Mouse (Mus musculus) thymus, postnatal 14 days (tissue): Measurements from ENCODE around the gene Atxn1.

Experiments used
- DNase-seq: peaks from one replicate; pipeline ENCODE4 v3.0.0; 2021

Gene Atxn1

DNA sequence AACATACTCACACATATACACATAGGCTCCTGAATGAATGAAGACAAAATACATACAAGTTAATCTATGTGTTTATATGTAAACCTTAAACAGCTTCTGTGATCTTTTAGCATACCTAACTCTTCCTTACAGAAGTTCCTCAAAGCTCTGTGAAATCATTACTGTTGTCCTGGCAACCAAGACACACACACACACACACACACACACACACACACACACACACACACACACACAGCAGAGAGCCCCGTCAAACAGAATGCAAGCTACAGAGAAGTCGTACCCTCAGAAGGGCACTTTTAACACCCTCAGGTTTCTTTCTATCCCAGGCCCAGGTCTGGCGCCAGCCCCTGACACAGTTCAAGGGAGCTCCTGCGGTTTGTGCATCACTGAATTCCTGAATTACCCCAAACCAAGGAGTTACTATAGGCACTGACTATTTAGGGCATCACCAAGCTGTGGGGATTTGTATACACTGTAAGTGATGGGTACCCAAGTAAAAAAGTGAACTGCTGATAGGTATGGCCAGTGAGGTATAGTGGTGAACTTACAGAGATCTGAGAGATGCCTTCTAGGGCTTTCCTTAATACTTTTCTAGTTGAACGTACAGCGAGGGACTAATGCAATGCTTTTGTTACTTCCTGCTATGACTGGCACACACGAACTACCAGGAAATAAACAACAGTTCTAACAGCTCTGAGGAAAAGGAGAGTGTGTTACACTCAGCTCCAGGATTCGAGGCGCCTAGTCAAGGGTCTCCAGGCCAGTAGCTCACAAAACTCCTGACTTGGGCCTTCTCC lies 75.7 kb downstream of the Atxn1 start:
- DNase-seq, result no peak

DNA sequence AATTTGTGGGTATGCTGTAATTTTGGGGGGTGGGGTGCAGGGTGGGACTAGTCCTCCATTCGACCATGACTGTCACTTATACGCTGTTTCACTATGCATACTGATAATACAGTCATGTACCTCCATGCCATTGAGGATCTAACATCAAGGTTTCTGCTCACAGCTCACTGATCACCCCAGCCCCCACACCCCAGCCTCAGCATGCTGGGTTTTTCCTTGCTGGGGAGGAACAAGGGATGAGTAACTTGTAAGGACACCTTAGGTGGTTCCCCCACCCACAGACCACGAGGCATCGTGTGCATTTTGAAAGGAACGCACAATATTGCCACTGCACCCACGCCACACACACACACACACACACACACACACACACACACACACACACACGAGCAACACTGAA lies 79.9 kb downstream of the Atxn1 start:
- peak; percentile 39 for DNase-seq

DNA sequence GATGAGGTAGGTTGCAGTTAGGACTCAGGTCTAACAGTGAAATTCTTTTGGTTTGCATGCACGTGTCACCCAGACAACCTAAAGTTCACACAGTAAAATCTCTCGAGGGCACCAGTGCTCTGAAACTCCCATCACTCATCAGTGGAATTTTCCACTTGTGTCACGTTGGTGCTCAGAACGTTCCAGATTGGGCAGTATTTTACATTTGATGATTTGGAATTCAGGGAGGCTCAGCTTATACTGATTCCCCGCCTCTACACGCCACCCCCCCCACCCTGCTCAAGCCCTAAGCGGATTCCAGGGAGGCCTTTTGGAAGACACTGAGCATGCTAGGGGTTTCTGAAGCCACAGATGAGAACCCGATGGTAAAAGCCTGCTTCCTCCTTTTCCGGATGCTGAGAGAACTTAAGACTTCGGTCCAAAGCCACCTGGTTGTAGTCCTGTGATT lies 81.0 kb downstream of the Atxn1 start:
- no peak for DNase-seq

DNA sequence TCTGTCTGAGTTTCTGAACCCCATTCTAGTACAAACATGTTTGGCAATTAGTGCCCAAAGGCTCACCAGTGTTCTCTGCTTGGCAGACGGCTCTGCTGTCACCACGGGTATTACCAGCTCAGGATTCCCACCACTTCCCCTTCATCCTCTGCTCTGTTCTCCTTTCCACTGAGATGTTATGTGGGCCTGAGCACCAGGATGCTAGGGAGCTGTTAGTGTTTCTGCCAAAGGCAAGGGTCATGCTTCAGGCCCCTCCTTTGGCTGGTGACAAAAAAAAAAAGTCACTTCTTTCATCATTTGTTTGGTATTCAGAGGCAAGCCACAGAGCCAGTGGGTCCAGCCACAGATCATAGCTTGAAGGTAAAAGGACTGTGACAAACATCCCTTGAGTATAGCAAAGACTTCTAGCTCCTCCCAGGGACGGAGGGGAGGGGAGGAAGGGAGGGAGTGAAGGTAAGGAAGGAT lies 81.8 kb downstream of the Atxn1 start:
- DNase-seq, result no peak

DNA sequence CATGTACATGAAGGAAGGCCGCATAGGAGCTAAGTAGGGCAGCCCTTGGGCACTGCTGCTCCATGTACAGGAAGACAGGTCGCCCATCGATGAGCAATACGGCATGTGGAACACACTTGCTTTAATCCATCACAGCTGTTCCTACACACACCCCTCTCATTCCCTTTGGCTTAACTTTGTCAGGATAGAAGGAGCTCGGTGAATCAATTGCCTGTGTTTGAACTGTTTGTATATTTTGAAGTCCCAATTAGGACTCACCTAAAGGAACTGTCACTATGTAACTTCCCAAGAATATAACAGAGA lies 84.3 kb downstream of the Atxn1 start:
- no peak for DNase-seq

DNA sequence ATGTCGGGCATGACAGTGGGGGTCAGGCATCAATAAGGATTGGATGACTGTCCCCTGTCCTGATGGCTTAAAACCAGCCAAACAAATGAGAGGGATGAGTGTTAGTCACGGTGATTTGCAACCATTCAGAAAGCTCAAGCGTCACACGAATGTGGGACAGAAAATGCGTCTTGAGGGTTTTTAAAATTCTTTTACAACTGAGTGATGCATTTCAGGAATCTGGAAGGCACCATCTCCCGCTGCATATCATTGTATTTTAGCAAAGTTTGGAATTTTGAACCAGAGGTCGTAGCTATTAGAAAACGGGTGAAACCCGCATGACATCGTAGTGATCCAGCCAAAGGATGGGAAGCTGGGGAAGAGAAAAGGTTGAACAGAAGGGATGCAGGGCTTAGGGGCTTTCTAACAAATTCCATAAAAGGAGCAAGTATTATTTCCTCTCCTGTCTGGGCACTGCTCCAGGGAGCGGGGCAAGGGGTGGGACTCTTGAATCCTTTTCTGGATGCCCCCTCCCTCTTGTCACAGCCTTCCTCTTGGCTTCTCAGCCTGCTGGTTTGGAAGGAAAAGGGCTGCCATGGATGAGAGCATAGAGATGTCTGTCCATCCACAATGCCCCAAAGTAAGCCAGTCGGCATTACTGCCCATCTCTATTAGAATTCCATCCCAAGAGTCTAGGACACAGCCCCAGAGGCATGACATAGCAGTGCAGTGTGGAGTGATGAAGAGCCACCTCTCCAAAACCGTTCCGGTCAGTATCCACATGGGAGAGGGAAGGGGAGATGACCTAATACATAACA lies 84.9 kb downstream of the Atxn1 start:
- DNase-seq, result no peak

DNA sequence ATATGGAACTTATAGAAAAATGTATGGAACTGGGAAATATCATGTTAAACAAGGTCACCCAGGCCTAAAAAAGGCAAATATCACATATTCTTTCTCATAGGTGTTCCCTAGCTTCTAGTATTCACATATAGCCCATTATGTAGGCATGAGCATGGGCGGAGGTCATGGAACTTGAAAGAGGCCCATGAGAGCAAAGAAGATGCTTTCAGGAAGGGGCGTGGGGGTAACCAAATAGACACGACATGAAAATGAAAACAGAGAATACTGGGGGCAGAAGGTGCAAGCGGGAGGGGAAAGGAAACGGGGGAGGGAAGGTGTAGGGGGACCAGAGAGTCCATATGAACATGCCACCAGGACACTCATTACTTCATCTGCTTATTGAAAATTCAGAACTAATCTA lies 87.9 kb downstream of the Atxn1 start:
- DNase-seq, result peak; percentile 47

DNA sequence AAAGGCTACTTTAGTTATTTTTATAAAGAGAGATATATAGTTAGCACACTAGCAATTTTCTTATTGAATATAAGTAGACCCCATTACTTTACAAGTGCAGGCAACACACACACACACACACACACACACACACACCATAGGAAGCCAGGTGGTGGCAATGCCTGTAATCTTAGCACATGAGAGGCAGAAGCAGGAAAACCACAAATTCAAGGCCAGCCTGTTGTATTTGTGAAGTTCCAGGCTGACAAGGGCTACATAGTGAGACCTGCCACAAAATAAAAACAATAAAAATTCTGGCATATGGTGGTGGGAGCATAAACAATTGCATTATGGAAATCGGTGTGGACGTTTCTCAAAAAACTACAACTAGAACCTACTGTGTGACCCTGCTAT lies 88.4 kb downstream of the Atxn1 start:
- peak; percentile 67 for DNase-seq

DNA sequence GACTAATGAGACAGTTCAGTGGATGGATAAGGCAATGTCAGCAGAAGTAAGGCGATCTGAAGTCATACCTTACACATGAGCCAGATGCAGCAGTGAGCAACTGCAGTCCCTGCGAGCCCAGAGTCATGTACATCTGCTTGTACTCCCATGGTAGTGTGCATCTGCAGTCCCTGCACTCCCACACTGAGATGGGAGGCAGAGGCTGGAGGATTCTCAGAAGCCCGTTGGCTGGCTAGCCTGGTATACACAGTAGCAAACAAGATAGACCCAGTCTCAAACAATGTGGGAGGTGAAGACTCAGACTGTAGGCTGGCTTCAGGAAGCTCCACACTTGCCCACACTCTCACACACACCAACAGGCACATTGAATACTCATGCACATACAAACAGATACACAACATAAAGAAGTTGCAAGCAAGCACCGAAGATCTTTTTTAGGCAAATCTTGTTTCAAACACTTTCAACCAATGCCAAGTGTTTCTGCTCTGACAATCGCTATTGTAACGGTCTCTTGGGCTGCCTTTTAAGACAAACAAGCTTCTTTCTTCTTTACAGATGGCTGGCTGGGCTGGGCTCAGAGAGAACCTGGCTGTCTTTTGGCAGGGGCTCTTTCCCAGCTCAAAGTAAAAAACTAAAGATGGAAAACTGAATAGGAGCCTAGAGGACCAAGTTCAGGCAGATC lies 89.0 kb downstream of the Atxn1 start:
- peak; percentile 52 for DNase-seq

DNA sequence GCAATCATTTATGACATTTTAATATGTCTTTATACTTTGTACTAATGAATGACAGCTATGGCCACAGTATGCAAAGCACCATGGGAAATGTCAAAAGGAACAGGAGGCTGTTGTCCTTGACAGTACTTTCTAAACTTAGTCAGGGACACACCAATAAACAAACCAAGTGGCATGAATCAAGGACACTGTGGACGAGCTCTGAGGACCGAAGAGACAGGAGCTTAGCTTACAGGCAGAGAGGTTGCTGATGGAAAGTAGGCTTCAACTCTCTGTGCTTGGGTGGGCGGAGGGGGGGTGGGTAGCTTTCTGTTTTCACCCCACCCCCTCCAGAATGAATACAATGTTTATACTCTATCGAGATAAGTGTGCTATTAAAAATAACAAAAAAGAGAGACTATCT lies 90.6 kb downstream of the Atxn1 start:
- DNase-seq, result no peak

DNA sequence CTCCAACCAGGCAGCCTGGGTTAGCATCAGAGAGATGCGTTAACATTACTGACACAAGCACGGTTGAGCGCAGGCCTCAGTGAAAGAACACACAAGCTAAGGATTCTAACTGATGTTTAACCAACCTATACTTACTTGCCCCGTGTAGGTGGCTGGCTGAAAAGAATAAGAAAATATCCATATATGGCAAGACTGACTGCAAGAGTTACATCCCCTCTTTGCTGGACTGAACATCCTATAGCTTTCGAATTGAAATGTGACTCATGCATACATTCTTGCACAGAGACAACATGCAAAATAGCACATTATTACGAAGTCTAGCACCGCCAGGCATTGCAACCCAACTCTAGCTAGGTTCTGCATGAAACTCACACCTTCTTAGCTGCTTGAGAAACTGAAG lies 91.8 kb downstream of the Atxn1 start:
- no peak for DNase-seq

DNA sequence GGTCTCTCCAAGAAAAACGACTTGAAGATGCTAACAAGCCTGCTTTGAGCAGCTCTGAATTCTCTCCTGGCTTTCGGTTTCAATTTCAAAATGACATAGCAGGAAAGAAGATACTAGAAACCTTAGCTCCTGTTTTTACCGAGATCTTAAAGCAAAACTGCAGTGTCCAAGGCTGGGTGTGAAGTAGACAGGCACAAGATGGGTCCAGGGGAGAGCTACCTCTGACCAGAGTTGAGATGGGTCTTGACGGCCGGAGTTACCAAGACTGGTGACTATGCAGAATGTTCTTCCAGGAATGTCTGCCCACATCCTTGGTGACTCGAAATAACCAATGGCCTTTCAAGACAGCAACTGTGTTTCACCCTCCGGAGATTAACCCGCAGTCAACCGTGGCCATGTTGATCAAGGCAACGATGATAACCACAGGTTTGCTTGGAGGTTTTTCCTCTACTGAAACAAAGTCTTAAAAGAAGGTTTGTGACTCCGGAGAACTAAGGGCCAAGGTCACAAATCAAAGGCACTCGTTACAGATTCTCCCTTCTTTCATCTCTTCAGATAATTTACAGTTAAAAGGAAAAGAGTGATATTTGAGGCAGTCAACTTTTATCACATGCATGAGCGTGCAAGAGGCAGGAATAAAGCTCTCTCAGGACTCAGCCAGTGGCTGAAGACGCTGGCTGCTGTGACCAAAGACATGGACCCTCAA lies 92.6 kb downstream of the Atxn1 start:
- DNase-seq, result peak; percentile 40

DNA sequence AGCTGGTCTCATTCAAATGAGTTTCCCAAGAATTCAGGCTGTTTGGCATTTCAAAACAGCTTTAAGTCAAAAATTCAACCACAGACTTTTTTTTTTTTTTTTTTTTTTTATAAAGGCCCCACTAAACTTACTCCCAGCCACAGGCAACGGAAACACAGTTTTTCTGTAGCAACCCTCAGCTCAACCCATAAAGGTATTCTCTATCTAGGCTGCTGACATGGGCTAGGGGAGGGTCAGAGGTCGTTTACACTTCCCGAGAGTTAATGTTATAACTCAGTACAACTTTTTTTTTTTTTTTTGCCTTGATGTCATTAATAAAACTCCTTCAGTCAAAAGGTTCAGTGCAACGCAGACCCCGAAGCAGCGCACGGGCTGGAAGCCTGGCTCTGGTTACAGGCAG lies 93.3 kb downstream of the Atxn1 start:
- DNase-seq, result peak; percentile 56

DNA sequence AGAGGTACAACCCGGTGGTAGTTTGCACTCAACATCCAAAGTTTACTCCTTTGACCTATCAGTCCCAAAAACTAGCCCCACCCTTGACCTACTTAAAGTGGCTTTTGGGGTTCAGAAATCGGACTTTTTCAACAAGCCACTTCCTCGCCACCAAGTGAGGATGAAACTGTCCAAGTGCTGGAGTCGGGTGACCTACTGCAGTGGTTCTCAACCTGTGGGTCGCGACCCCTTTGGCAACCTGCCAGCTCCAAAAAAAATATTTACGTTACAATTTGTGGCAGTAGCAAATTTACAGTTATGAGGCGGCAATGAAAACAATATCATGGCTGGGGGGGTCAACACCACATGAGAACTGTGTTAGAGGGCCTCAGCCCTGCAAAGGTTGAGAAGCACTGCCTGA lies 95.9 kb downstream of the Atxn1 start:
- no peak for DNase-seq

DNA sequence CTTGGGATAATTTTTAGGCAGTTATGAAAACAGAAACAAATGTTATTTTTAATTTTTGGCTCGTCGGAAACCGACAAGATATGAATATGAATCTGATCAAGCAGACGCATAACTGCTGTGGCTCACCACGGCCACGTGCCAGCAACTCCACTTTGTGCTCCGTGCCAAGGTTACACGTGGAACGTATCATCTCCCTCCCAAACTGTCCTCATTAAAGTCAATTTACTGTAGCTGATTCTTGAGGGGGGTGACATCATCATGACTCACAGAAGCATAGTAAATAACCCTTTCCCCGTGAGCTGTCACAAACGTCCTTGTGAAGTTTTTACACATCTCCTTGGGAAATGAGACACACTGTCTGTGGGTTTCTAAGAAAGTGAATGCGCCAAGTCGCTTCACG lies 97.5 kb downstream of the Atxn1 start:
- no peak for DNase-seq

DNA sequence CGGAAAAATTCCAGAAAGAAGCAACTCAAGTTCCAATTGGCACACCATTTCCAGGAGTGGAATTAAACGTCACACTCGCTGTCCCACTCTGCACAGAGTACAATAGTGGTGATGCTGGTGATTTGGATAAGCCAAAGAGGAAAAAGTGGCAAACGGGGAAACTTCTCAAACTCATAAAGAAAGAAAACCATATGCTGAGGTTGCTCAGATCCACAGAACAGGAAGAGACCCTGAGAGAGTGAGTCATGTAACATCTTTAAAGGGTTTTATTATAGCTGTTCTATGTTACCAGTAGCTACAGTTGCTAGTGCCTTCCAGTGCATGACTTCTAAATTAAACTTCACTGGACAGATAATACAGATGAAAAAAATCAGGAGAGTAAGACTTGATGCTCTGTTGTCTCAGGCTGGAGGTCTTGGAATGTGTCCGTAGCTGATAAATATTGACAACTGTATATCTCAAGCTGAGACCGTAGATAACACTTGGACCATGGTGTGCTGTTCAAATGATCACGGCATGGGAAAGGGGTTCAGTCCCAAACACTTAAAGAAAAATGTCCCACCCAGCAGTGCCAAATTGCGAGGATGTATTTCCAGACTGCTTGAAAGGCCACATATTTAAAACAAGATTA lies 98.1 kb downstream of the Atxn1 start:
- no peak for DNase-seq

DNA sequence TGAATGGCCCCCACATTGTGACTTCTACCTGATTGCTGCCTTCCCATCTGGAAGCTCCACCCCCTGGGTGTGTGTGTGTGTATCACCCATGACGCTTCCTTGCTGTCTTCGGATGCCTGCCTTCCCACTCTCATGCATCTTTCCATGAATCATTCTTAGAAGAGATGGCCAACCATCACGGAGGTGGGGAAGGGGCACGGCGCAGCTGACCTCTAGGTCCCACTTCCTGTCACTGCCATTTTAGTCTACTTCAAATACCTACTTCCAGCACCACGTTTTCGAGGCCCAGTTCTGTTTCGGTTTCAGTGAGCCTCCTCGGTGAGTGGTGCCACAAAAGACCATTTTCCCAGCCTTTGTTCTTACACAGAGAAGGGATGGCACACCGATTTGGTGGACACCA lies 99.2 kb downstream of the Atxn1 start:
- DNase-seq, result no peak

DNA sequence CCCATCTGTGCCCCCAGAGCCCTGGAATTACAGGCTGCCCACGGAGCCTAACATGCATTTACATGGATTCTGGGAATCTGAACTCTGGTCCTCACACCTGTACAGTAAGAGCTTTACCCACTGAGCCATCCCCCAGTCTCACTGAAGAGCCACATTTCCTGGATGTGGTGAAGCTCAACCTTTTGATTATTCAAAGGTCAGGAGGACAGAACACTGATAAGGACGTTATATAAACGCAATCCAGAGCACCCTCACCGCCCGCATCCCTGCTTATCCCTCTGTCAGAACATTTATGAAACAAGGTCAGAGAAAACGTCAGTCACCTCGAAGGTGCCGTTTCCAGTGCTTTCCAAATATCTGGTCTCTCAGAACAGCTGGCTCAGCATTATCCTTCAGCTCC lies 101.0 kb downstream of the Atxn1 start:
- DNase-seq, result no peak

DNA sequence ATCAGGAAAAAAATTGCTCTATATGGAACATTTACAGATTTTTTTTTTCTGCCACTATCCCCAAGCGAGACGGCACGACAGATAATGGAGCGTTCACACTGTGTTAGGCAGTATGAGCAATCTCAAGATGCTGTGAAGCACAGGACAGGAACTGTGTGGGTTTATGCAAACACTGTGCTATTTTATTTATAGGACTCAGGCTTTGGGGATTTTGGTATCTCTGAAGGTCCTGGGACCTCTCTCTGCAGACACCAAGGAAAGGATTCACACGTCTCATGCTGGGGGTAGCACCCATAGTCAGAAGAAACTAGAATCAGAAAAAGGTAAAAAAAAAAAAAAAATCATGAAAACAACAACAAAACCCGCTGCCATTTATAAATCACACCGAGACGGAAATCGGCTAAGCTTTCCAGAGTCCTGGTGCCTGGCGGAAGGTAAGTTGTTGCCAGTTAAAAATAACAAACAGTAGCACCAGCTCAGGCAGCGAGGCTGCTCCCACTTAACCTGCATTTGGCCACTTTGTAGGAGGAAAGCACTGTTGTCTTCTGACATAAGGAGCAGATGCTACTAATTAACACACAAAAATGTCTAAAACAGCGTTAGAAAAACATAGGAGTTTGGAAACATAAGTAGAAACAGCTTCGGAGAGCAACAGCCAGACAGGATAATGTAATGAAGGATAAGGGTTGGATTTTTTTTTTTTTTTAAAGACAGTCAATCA lies 102.8 kb downstream of the Atxn1 start:
- no peak for DNase-seq

DNA sequence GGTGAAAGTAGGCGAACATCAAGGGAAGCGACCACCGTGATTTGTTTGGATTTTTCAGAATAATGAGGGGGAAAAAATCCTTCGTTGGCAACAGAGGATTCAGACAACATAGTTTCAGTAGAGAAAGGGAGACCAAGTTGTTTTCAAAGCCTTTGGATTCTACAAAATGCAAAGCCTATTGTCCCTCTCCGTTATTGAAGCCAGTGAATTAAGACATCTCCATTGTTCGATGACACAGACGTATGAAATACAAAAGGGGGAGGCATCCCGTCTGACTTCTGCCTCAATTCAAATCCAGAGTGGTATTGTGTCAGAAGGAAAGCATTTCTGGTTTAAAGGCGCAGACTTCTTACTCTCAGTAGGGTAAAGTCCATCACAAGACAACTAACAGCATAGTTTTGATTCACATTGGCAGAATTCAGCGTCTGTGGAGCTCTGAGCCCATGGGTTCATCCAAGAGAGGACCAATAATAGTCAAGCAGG lies 103.7 kb downstream of the Atxn1 start:
- DNase-seq, result no peak

DNA sequence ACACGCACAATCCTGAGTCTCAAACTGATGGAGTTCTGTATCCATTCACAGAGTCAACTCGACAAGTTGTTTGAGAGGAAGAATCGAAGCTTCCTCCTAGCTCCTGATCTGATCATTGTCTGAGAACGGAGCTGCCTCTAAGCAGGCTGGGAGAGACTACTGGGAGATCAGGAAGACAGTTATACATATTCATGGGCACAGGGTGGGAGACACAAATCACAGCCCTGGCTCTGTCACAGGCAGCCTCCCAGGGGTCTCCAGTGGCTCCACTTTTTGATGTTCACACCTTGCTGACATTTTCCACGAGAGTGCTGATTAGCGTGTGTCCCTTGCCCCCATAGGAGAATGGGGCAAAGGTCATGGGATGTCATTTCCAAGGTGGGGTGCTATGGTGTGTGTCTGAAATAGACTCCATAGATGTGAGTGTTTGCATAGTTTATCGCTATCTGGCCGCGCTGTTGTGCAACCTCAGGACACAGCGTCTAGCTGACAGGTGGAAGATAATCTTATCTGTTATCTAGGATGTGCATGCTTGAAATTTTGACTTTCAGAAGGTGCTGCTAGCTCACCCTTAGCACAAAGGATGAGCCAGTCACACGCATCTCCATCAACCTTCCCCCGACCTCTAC lies 105.6 kb downstream of the Atxn1 start:
- DNase-seq, result no peak
